Mouse (Mus musculus) MEL (cell line): ENCODE data around the gene Dvl2.

Experiments
- BHLHE40 ChIP-seq: IDR thresholded peaks from 2 replicates; pipeline ENCODE4 v1.6.1; 2012; ENCODE audit warnings: low read depth, mild to moderate bottlenecking, inconsistent platforms, low read length, improper control_type of control experiment, borderline replicate concordance
- CHD1 ChIP-seq: IDR thresholded peaks from 2 replicates; pipeline ENCODE4 v1.6.1; 2012; ENCODE audit warnings: low read depth, mild to moderate bottlenecking, inconsistent platforms, low read length, improper control_type of control experiment
- CTCF ChIP-seq, 3 experiments: IDR thresholded peaks in 2 of 3; conservative IDR thresholded peaks in 1 of 3; 2 replicates each; pipeline ENCODE4 v1.5.1; 2011 to 2012; ENCODE audit warnings: low read length in 3 of 3, low read depth in 2 of 3, mild to moderate bottlenecking in 2 of 3, improper control_type of control experiment in 1 of 3, inconsistent platforms in 1 of 3, mixed read lengths in 1 of 3, moderate library complexity in 1 of 3; ENCODE audit not compliant: control insufficient read depth in 1 of 3, insufficient read depth in 1 of 3, poor library complexity in 1 of 3, severe bottlenecking in 1 of 3
- E2F4 ChIP-seq: IDR thresholded peaks from 2 replicates; pipeline ENCODE4 v1.6.1; 2011; ENCODE audit warnings: low read depth, low read length, improper control_type of control experiment, borderline replicate concordance
- GATA1 ChIP-seq: IDR thresholded peaks from 2 replicates; pipeline ENCODE4 v1.6.1; 2011; ENCODE audit warnings: low read depth, low read length, improper control_type of control experiment
- HCFC1 ChIP-seq: IDR thresholded peaks from 2 replicates; pipeline ENCODE4 v1.6.1; 2012; ENCODE audit warnings: low read depth, mild to moderate bottlenecking, inconsistent platforms, low read length, improper control_type of control experiment, moderate library complexity
- KAT2A ChIP-seq: conservative IDR thresholded peaks from 2 replicates; pipeline ENCODE4 v1.6.1; 2012; ENCODE audit warnings: low read depth, low read length, improper control_type of control experiment, inconsistent platforms
- MAFK ChIP-seq: IDR thresholded peaks from 2 replicates; pipeline ENCODE4 v1.6.1; 2011; ENCODE audit warnings: low read depth, mild to moderate bottlenecking, low read length, improper control_type of control experiment, borderline replicate concordance
- POLR2AphosphoS5 ChIP-seq: IDR thresholded peaks from 2 replicates; pipeline ENCODE4 v1.6.1; 2012; ENCODE audit warnings: low read depth, borderline replicate concordance, mild to moderate bottlenecking, inconsistent platforms, low read length, moderate library complexity, mixed read lengths
- ZC3H11A ChIP-seq: IDR thresholded peaks from 2 replicates; pipeline ENCODE4 v1.6.1; 2012; ENCODE audit warnings: low read depth, mild to moderate bottlenecking, inconsistent platforms, low read length, improper control_type of control experiment

- no peak for TF ChIP-seq BHLHE40
- no peak for TF ChIP-seq MAFK
- TF ChIP-seq ZC3H11A = no peak
- no peak for TF ChIP-seq POLR2AphosphoS5
- TF ChIP-seq GATA1 = 0 out of 2 replicates have a peak, but pooled peaks have one; percentile 6
- no peak for TF ChIP-seq CHD1
- peak; percentile 92; the same call in 1 of the 2 replicates for TF ChIP-seq KAT2A
- TF ChIP-seq CTCF (IDR thresholded peaks at IDR 0.05 in 2 of 3, conservative IDR thresholded peaks at IDR 0.05 in 1 of 3; ENCODE audit: control insufficient read depth in 1 of 3, insufficient read depth in 1 of 3, low read depth in 2 of 3, low read length in 3 of 3, poor library complexity in 1 of 3, severe bottlenecking in 1 of 3) = peak; percentile 40 to 57 (median 50)
- no peak for TF ChIP-seq E2F4
- peak; percentile 99 for TF ChIP-seq HCFC1
Observed at GRCm38 (mm10) chr11:70020731-70021263, 20.4 kb downstream of the Dvl2 start.
